8 mouse cellular contexts compared by ENCODE assay signal in genomic region chr15:78634095-78634737, GRCm38 (mm10). TPM values are rescaled to one million over a fixed set of nuclear protein-coding genes. Genes with fewer than 3 reads are reported as not detected.
DNase-seq lines count a peak whose midpoint lies in the region; ATAC-seq lines count a peak whose summit lies in the region.

No protein-coding gene starts in this region.

- no peak overlapping the region for H3K9ac ChIP-seq in hindbrain, embryonic 16.5 days (ENCODE audit: low read depth, low read length)
- H3K9ac ChIP-seq in midbrain, embryonic 13.5 days (replicated peaks) = peak overlapping the region; percentile 32; the same call in 1 of the 2 replicates

- H3K36me3 ChIP-seq in hindbrain, embryonic 16.5 days (ENCODE audit: control insufficient read depth, insufficient read depth, low read length) = no peaks in the 10 kb centered on the region
- H3K36me3 ChIP-seq in midbrain, embryonic 13.5 days = no peaks in the 10 kb centered on the region

- no peaks in the 10 kb centered on the region for H3K9me3 ChIP-seq in hindbrain, embryonic 16.5 days (ENCODE audit: control insufficient read depth, low read length)
- no peaks in the 10 kb centered on the region for H3K9me3 ChIP-seq in midbrain, embryonic 13.5 days

- peak; percentile 33 for DNase-seq in CD4-positive, CD25-positive, alpha-beta regulatory T cell, adult 2 months (ENCODE audit: low read depth, low spot score)
- peak; percentile 91 for DNase-seq in embryo, embryonic 10.5 days (ENCODE audit: low spot score)
- DNase-seq in heart, adult 11 months = no peak
- no peak for DNase-seq in kidney, adult 11 months
- DNase-seq in gastrocnemius, postnatal 4 days (ENCODE audit: low spot score in 2 of 2) = no peak

- H3K4me3 ChIP-seq in hindbrain, embryonic 16.5 days (ENCODE audit: low read length) = no peak overlapping the region
- H3K4me3 ChIP-seq in midbrain, embryonic 13.5 days (replicated peaks) = no peak overlapping the region

- H3K27me3 ChIP-seq in hindbrain, embryonic 16.5 days (replicated peaks; ENCODE audit: control insufficient read depth, insufficient read depth, low read length) = no peaks in the 10 kb centered on the region
- no peaks in the 10 kb centered on the region for H3K27me3 ChIP-seq in midbrain, embryonic 13.5 days

- peak overlapping the region; percentile 26; the same call in 1 of the 2 replicates for H3K27ac ChIP-seq in hindbrain, embryonic 16.5 days (ENCODE audit: low read depth, low read length)
- H3K27ac ChIP-seq in midbrain, embryonic 13.5 days = peak overlapping the region; percentile 75

- ATAC-seq in CD4-positive, CD25-positive, alpha-beta regulatory T cell, adult 4 months = no peak
- ATAC-seq in hindbrain, embryonic 16.5 days = peak; percentile 77
- ATAC-seq in midbrain, embryonic 13.5 days = peak; percentile 76

- peaks cover 23% of the 10 kb centered on the region for H3K4me1 ChIP-seq in hindbrain, embryonic 16.5 days (ENCODE audit: control insufficient read depth, insufficient read depth, low read depth, low read length)
- peaks cover 76% of the 10 kb centered on the region for H3K4me1 ChIP-seq in midbrain, embryonic 13.5 days (replicated peaks)

- 28% methylated on average over 10 of the region's 10 CpGs for WGBS in hindbrain, embryonic 16.5 days
- WGBS in midbrain, embryonic 13.5 days = 27% methylated on average over 10 of the region's 10 CpGs

- no peak overlapping the region for H3K4me2 ChIP-seq in hindbrain, embryonic 16.5 days (ENCODE audit: low read length)
- no peak overlapping the region for H3K4me2 ChIP-seq in midbrain, embryonic 13.5 days (replicated peaks)

RNA-seq across cellular contexts. Expression of gene Cyth4, which starts 37.4 kb away (rescaled TPM):
- 100 to 1,000 TPM; 299 to 603 TPM for polyA plus RNA-seq in CD4-positive, CD25-positive, alpha-beta regulatory T cell, adult 4 months (2017; shearing (Covaris generic))
- 6.2 and 6.4 TPM in 2 replicates for polyA plus RNA-seq in hindbrain, embryonic 16.5 days (2015; fragmentation: Nextera tagmentation; extraction: Ambion mirVana)
- 3.7 and 5.8 TPM in 2 replicates for polyA plus RNA-seq in midbrain, embryonic 13.5 days (2015; fragmentation: Nextera tagmentation; extraction: Ambion mirVana)
- total RNA-seq in gastrocnemius, postnatal 4 days (2021) = 10 to 100 TPM in 1 of 2 experiments, 1 to 10 TPM in 1; 8.6 to 10.1 TPM

Comparison
In these comparisons a context has a peak if more than half of its experiments do, and no peak if none do; other contexts are left out.
1. DNase-seq: peak in CD4-positive, CD25-positive, alpha-beta regulatory T cell, adult 2 months (single experiment) and embryo, embryonic 10.5 days (single experiment); none in heart, adult 11 months (single experiment), kidney, adult 11 months (single experiment) and gastrocnemius, postnatal 4 days (0 of 2).
2. RNA of gene Cyth4, which starts 37.4 kb away (polyA plus RNA-seq): 299 to 603 TPM in CD4-positive, CD25-positive, alpha-beta regulatory T cell, adult 4 months; 6.2 to 6.4 TPM in hindbrain, embryonic 16.5 days and 3.7 to 5.8 TPM in midbrain, embryonic 13.5 days; every median in the first group is over 10 times any median in the second.